Mouse (Mus musculus) hindbrain, embryonic 11.5 days (tissue): ENCODE data around the gene Agmo. TPM values are rescaled to one million over a fixed set of nuclear protein-coding genes. Genes with fewer than 3 reads are reported as not detected.

ENCODE experiments used
- polyA plus RNA-seq: library from polyadenylated mRNA; unstranded; fragments of >200 nt; fragmentation: Nextera tagmentation; extraction: Ambion mirVana; gene quantifications from 2 replicates; pipeline ENCODE4 v1.2.1, GENCODE M21; 2014

Agmo gene
- polyA plus RNA-seq, 1 experiment from 2014 or later, result 0.71 TPM

Other genes with a start within 250 kb of the Agmo start
- 4.9 and 6.8 TPM in 2 replicates for gene Meox2, start 133.1 kb upstream of the Agmo start, polyA plus RNA-seq